Mouse (Mus musculus) cerebellum, adult 2 months (tissue): ENCODE data around the gene Aktip. TPM values are rescaled to one million over a fixed set of nuclear protein-coding genes. Genes with fewer than 3 reads are reported as not detected.
A peak's percentile ranks its signal among the peaks of the same experiment; 100 is the strongest.

Experiments
- DNase-seq, 2 experiments: peaks; one replicate each; pipeline ENCODE4 v3.0.0; 2021
- H3K27ac ChIP-seq: fragments of 200-500 bp; 2 replicates; pipeline ENCODE4 v1.5.1; 2012; ENCODE audit warnings: low read length, control low read depth, inconsistent platforms; ENCODE audit not compliant: insufficient read depth
- H3K27me3 ChIP-seq: fragments of 200-500 bp; 2 replicates; pipeline ENCODE4 v1.6.1; 2012; ENCODE audit warnings: inconsistent platforms, mild to moderate bottlenecking, low read length, moderate library complexity; ENCODE audit not compliant: control insufficient read depth, insufficient read depth
- H3K4me1 ChIP-seq: fragments of 200-500 bp; 2 replicates; pipeline ENCODE4 v1.6.1; 2011; ENCODE audit warnings: low read length; ENCODE audit not compliant: control insufficient read depth, insufficient read depth
- H3K4me3 ChIP-seq: fragments of 200-500 bp; replicated peaks from 2 replicates; pipeline ENCODE3; 2011; ENCODE audit warnings: mild to moderate bottlenecking, low read depth, low read length, control low read depth; ENCODE audit not compliant: insufficient read depth
- CTCF ChIP-seq: fragments of 200-500 bp; IDR thresholded peaks from 2 replicates; pipeline ENCODE4 v1.5.1; 2011; ENCODE audit warnings: low read depth, mild to moderate bottlenecking, control low read depth, low read length, moderate library complexity, borderline replicate concordance; ENCODE audit not compliant: insufficient read depth
- POLR2A ChIP-seq: fragments of 200-500 bp; IDR thresholded peaks from 2 replicates; pipeline ENCODE4 v1.6.1; 2011; ENCODE audit warnings: low read length, control low read depth, borderline replicate concordance; ENCODE audit not compliant: insufficient read depth
- WGBS: fragments of 180-500 bp; shearing (Covaris S2); methylation state at CpG from one replicate; pipeline ENCODE4 v1.1.7; 2018; 5-methylcytosine and 5-hydroxymethylcytosine counted together
- polyA plus RNA-seq: library from polyadenylated mRNA; depleted of rRNA; stranded (reverse); fragments of >200 nt; gene quantifications from 2 replicates; pipeline ENCODE4 v1.2.3, GENCODE M21; 2012

Aktip gene
- polyA plus RNA-seq, 1 experiment, result 151 TPM

DNA sequence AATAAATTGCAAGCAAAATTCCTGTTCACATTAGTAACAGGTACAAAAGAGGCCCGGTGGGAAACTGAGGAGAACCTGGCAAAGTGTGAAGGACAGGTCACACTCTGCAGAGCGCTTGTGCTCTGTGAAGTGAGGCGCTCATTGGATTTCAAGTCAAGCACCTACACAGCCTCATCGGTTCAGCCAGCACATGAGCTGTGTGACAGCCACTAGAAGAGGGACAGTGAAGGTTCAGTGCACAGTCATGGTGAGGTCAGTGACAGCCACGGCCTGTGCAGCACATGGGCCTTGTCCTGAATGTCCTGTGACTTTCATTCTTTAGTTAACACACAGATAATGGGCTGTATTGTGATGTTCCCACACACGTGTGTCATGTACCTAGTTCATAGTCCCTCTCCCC is 6.1 kb upstream of the Aktip start:
- DNase-seq, result no peak
- no peaks in the 10 kb centered on the region for H3K27me3 ChIP-seq
- no peaks in the 10 kb centered on the region for H3K4me1 ChIP-seq
- no peak overlapping the region for H3K27ac ChIP-seq
- no peak overlapping the region for H3K4me3 ChIP-seq
- 83% methylated on average over 6 of the region's 6 CpGs for WGBS
- no peak for TF ChIP-seq POLR2A
- TF ChIP-seq CTCF, result no peak

DNA sequence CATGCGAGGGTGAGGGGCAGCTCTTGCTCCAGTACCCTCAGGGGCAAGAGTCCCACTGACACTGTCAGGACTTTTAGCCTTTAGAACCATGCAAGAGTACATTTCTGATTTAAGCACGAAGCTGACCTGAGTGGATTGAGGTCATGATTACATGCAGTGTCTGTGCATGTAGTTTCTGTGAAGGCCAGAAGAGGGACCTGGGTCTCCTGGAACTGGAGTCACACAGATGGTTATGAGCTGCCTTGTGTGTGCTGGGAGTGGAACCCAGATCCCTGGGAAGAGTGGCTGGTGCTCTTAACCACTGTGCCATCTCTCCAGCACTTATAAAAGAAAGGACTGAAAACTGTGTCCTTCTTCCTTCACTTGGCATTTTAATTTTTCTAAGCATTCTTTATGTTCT is 1.4 kb upstream of the Aktip start:
- 78% methylated on average over 2 of the region's 2 CpGs for WGBS
- no peak for DNase-seq
- no peaks in the 10 kb centered on the region for H3K4me1 ChIP-seq
- H3K27me3 ChIP-seq, result no peaks in the 10 kb centered on the region
- TF ChIP-seq CTCF (no peak), POLR2A (no peak)
- H3K4me3 ChIP-seq, result no peak overlapping the region
- no peak overlapping the region for H3K27ac ChIP-seq

GRCm38 (mm10) chr8:91198036-91198435 is 1.7 kb downstream of the Aktip start:
- TF ChIP-seq CTCF, result no peak
- no peak for TF ChIP-seq POLR2A
- H3K4me1 ChIP-seq, result peaks cover 4% of the 10 kb centered on the region; the same call in 1 of the 2 replicates
- WGBS, result 84% methylated on average over 3 of the region's 3 CpGs
- no peak for DNase-seq
- H3K27me3 ChIP-seq, result no peaks in the 10 kb centered on the region
- H3K27ac ChIP-seq, result no peak overlapping the region
- H3K4me3 ChIP-seq, result no peak overlapping the region

GRCm38 (mm10) chr8:91197233-91197632 is 2.5 kb downstream of the Aktip start:
- DNase-seq, result no peak
- Histone ChIP-seq H3K4me1 (peaks cover 4% of the 10 kb centered on the region; the same call in 1 of the 2 replicates), H3K27ac (no peak overlapping the region), H3K4me3 (no peak overlapping the region), H3K27me3 (no peaks in the 10 kb centered on the region)
- WGBS, result 89% methylated on average over 5 of the region's 5 CpGs
- TF ChIP-seq POLR2A, result no peak
- TF ChIP-seq CTCF, result no peak

DNA sequence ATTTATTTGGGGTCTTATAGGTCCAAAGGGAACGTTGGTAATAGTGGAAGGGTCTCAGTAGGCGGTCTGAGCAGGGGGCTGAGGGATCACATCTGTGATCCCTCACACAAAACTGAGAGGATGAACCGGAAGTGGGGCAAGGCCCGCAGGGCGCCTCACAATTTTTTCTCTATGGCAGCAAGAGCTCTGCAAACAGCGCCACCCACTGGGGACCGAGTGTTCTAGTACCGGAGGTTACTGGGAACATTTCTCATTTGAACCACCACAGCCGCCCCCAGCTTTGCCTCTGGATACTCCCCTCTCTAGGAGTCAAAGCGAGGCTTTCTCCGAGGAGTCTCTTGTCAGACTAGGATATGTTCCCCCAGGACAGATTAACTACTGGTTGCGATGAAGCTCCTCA is 3.1 kb downstream of the Aktip start:
- DNase-seq, result no peak
- H3K27ac ChIP-seq, result no peak overlapping the region
- 83% methylated on average over 12 of the region's 12 CpGs for WGBS
- no peak overlapping the region for H3K4me3 ChIP-seq
- TF ChIP-seq CTCF, result no peak
- no peak for TF ChIP-seq POLR2A
- no peaks in the 10 kb centered on the region for H3K27me3 ChIP-seq
- peaks cover 4% of the 10 kb centered on the region; the same call in 1 of the 2 replicates for H3K4me1 ChIP-seq

- DNase-seq, result no peak
- H3K27me3 ChIP-seq, result no peaks in the 10 kb centered on the region
- no peak overlapping the region for H3K4me3 ChIP-seq
- WGBS, result 19% methylated on average over 2 of the region's 2 CpGs
- H3K27ac ChIP-seq, result no peak overlapping the region
- TF ChIP-seq POLR2A, result no peak
- no peak for TF ChIP-seq CTCF
- peaks cover 4% of the 10 kb centered on the region; the same call in 1 of the 2 replicates for H3K4me1 ChIP-seq
These were observed 5.7 kb downstream of the Aktip start for GRCm38 (mm10) chr8:91194081-91194480.

DNA sequence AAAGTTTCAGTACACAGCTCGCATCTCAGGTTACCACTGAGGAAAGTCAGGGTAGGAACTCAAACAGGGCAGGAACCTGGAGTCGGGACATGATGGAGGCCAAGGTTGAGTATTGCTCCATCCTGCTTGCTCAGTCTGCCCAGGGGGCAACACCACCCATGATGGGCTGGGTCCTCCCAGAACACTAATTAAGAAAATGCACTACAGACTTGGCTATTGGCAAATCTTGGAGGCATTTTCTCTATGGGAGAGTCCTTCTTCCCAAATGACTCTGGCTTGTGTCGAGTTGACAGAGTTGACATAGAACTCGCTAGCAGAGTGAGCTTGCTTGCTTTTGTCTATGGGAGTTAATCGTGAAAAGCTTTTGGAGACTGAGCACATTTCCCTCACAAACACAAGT is 6.8 kb downstream of the Aktip start:
- no peaks in the 10 kb centered on the region for H3K27me3 ChIP-seq
- H3K4me1 ChIP-seq, result peaks cover 4% of the 10 kb centered on the region; the same call in 1 of the 2 replicates
- DNase-seq, result no peak
- TF ChIP-seq POLR2A (no peak), CTCF (no peak)
- H3K27ac ChIP-seq, result no peak overlapping the region
- no peak overlapping the region for H3K4me3 ChIP-seq
- WGBS, result 93% methylated on average over 5 of the region's 5 CpGs

DNA sequence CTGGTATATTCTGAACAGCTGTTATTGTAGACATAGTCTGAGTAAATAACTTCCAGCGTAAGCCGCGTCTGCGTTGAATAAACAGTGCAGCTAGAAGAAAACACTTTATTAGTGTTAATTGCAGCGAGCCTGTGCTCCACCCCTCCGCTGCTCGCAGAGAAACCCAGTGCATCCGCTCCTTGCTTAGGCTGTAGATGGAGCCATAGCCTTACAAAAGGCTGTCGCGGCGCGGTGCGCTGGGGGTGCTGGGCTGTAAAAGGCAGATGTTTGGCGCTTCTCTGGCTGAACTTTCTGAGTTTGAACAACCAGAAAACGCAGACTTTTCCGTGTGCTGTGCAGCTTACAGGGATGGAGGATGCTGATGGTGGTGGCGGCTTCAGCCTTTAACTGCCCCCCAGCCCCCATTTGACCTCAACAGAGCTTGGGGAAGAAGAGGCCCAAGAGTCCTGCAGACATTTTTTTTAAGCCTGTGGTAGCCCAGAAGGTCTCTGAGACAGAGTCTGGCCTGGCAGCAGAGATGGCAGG is 8.9 kb downstream of the Aktip start:
- TF ChIP-seq POLR2A (no peak), CTCF (peak; percentile 74)
- peaks cover 4% of the 10 kb centered on the region; the same call in 1 of the 2 replicates for H3K4me1 ChIP-seq
- no peak overlapping the region for H3K27ac ChIP-seq
- no peak overlapping the region for H3K4me3 ChIP-seq
- H3K27me3 ChIP-seq, result no peaks in the 10 kb centered on the region
- 7% methylated on average over 17 of the region's 17 CpGs for WGBS
- peak; percentile 14 to 20 for DNase-seq

DNA sequence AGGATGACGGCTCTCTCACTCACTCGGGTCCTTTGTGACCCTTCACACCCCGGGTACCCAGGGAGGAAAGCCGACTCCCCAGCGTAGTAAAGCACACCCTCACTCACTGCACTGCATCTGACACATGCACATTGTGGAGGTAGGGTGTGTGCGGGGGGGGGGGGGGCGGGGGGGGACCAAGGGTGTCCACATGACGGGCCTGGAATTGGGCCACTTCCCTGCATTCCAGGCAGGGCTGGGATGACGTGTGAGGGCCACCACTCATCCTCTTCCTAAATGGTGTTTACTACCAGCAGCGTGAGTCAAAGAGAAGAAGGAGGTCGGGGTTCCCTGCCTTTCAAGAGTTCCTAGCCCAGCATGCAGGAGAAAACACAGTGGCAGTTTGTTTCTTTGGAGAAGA is 11.6 kb downstream of the Aktip start:
- H3K4me3 ChIP-seq, result no peak overlapping the region
- no peak for DNase-seq
- H3K4me1 ChIP-seq, result no peaks in the 10 kb centered on the region
- no peak overlapping the region for H3K27ac ChIP-seq
- no peaks in the 10 kb centered on the region for H3K27me3 ChIP-seq
- TF ChIP-seq CTCF (no peak), POLR2A (no peak)
- WGBS, result 70% methylated on average over 10 of the region's 11 CpGs
